Mouse (Mus musculus) hindbrain, embryonic 16.5 days (tissue): ENCODE measurements around the gene Nrip1. TPM values are rescaled to one million over a fixed set of nuclear protein-coding genes. Genes with fewer than 3 reads are reported as not detected.

ENCODE experiments used
- ATAC-seq: fragments of 200-750 bp; cut with Nextera tagmentation; 2 replicates; pipeline ENCODE4 v1.8.0; 2017; ENCODE audit warnings: moderate TSS enrichment, moderate library complexity
- H3K27ac ChIP-seq: fragments of 300-500 bp; sonication (generic); 2 replicates; pipeline ENCODE4 v1.5.1; 2014; ENCODE audit warnings: low read depth, mild to moderate bottlenecking, control low read depth, low read length, moderate library complexity
- H3K27me3 ChIP-seq: fragments of 300-500 bp; sonication (generic); replicated peaks from 2 replicates; pipeline ENCODE4 v1.6.1; 2014; ENCODE audit warnings: low read length; ENCODE audit not compliant: control insufficient read depth, insufficient read depth
- H3K36me3 ChIP-seq: fragments of 300-500 bp; sonication (generic); 2 replicates; pipeline ENCODE4 v1.6.1; 2014; ENCODE audit warnings: mild to moderate bottlenecking, low read length, moderate library complexity, mixed read lengths; ENCODE audit not compliant: control insufficient read depth, insufficient read depth
- H3K4me1 ChIP-seq: fragments of 300-500 bp; sonication (generic); 2 replicates; pipeline ENCODE4 v1.6.1; 2014; ENCODE audit warnings: low read depth, low read length; ENCODE audit not compliant: control insufficient read depth, insufficient read depth
- H3K4me2 ChIP-seq: fragments of 300-500 bp; sonication (generic); 2 replicates; pipeline ENCODE4 v1.6.1; 2014; ENCODE audit warnings: mild to moderate bottlenecking, low read length, control low read depth, moderate library complexity
- H3K4me3 ChIP-seq: fragments of 300-500 bp; sonication (generic); 2 replicates; pipeline ENCODE4 v1.5.1; 2014; ENCODE audit warnings: mild to moderate bottlenecking, low read length, control low read depth, moderate library complexity
- H3K9ac ChIP-seq: fragments of 300-500 bp; sonication (generic); 2 replicates; pipeline ENCODE4 v1.6.1; 2014; ENCODE audit warnings: low read depth, mild to moderate bottlenecking, control low read depth, low read length, moderate library complexity
- H3K9me3 ChIP-seq: fragments of 300-500 bp; sonication (generic); 2 replicates; pipeline ENCODE4 v1.6.1; 2014; ENCODE audit warnings: mild to moderate bottlenecking, low read length, moderate library complexity; ENCODE audit not compliant: control insufficient read depth
- WGBS: fragments of 180-500 bp; shearing (Covaris S2); extraction: QIAGEN DNeasy Blood & Tissue Kit; methylation state at CpG from one replicate; pipeline ENCODE4 v1.1.7; 2014; 5-methylcytosine and 5-hydroxymethylcytosine counted together
- polyA plus RNA-seq: library from polyadenylated mRNA; unstranded; fragments of >200 nt; fragmentation: Nextera tagmentation; extraction: Ambion mirVana; gene quantifications from 2 replicates; pipeline ENCODE4 v1.2.1, GENCODE M21; 2015

Nrip1 gene
- polyA plus RNA-seq, 1 experiment from 2014 or later, result 29.0 TPM

GRCm38 (mm10) chr16:76369236-76369635, 4.4 kb downstream of the Nrip1 start:
- H3K27me3 ChIP-seq, result no peaks in the 10 kb centered on the region
- no peak overlapping the region for H3K4me2 ChIP-seq
- ATAC-seq, result no peak
- H3K4me1 ChIP-seq, result peaks cover 15% of the 10 kb centered on the region
- no peaks in the 10 kb centered on the region for H3K36me3 ChIP-seq
- no peak overlapping the region for H3K9ac ChIP-seq
- H3K27ac ChIP-seq, result no peak overlapping the region
- no peaks in the 10 kb centered on the region for H3K9me3 ChIP-seq
- 86% methylated on average over 9 of the region's 9 CpGs for WGBS
- no peak overlapping the region for H3K4me3 ChIP-seq

- no peak overlapping the region for H3K9ac ChIP-seq
- H3K27me3 ChIP-seq, result no peaks in the 10 kb centered on the region
- H3K36me3 ChIP-seq, result no peaks in the 10 kb centered on the region
- WGBS, result 87% methylated on average over 12 of the region's 12 CpGs
- peaks cover 15% of the 10 kb centered on the region for H3K4me1 ChIP-seq
- no peaks in the 10 kb centered on the region for H3K9me3 ChIP-seq
- no peak overlapping the region for H3K4me3 ChIP-seq
- H3K4me2 ChIP-seq, result no peak overlapping the region
- no peak for ATAC-seq
- H3K27ac ChIP-seq, result no peak overlapping the region
These were observed 6.2 kb downstream of the Nrip1 start for GRCm38 (mm10) chr16:76367261-76367908.

GRCm38 (mm10) chr16:76365790-76366406, 7.7 kb downstream of the Nrip1 start:
- Histone ChIP-seq H3K4me3 (no peak overlapping the region), H3K27ac (no peak overlapping the region), H3K9me3 (no peaks in the 10 kb centered on the region), H3K4me1 (peaks cover 7% of the 10 kb centered on the region), H3K4me2 (no peak overlapping the region), H3K9ac (no peak overlapping the region), H3K27me3 (no peaks in the 10 kb centered on the region), H3K36me3 (no peaks in the 10 kb centered on the region)
- ATAC-seq, result no peak
- WGBS, result 62% methylated on average over 17 of the region's 17 CpGs

- H3K27ac ChIP-seq, result no peak overlapping the region
- H3K4me3 ChIP-seq, result no peak overlapping the region
- H3K9ac ChIP-seq, result no peak overlapping the region
- H3K4me2 ChIP-seq, result no peak overlapping the region
- peaks cover 3% of the 10 kb centered on the region for H3K4me1 ChIP-seq
- ATAC-seq, result no peak
- H3K27me3 ChIP-seq, result no peaks in the 10 kb centered on the region
- whole genome bisulfite sequencing, result 58% methylated on average over 10 of the region's 10 CpGs
- no peaks in the 10 kb centered on the region for H3K9me3 ChIP-seq
- H3K36me3 ChIP-seq, result no peaks in the 10 kb centered on the region
These were observed 8.4 kb downstream of the Nrip1 start for GRCm38 (mm10) chr16:76365237-76365636.

GRCm38 (mm10) chr16:76363641-76364040, 10.0 kb downstream of the Nrip1 start:
- 93% methylated on average over 3 of the region's 3 CpGs for WGBS
- Histone ChIP-seq H3K36me3 (no peaks in the 10 kb centered on the region), H3K4me2 (no peak overlapping the region), H3K27me3 (no peaks in the 10 kb centered on the region), H3K9ac (no peak overlapping the region), H3K4me1 (no peaks in the 10 kb centered on the region; the same call in 1 of the 2 replicates), H3K9me3 (no peaks in the 10 kb centered on the region), H3K4me3 (no peak overlapping the region), H3K27ac (no peak overlapping the region)
- no peak for ATAC-seq

- WGBS, result 96% methylated on average over 12 of the region's 12 CpGs
These were observed 10.6 kb downstream of the Nrip1 start for GRCm38 (mm10) chr16:76362982-76363381.

GRCm38 (mm10) chr16:76360441-76360840, 13.2 kb downstream of the Nrip1 start:
- Histone ChIP-seq H3K4me2 (no peak overlapping the region), H3K27me3 (no peaks in the 10 kb centered on the region), H3K36me3 (no peaks in the 10 kb centered on the region), H3K9ac (no peak overlapping the region), H3K4me1 (no peaks in the 10 kb centered on the region; the same call in 1 of the 2 replicates), H3K9me3 (no peaks in the 10 kb centered on the region), H3K4me3 (no peak overlapping the region), H3K27ac (no peak overlapping the region)
- 91% methylated on average over 6 of the region's 6 CpGs for WGBS
- no peak for ATAC-seq

More at GRCm38 (mm10) chr16:76362982-76363381, 10.6 kb downstream of the Nrip1 start:
- no peak overlapping the region for H3K27ac ChIP-seq
- no peaks in the 10 kb centered on the region for H3K27me3 ChIP-seq
- no peak overlapping the region for H3K4me3 ChIP-seq
- H3K9me3 ChIP-seq, result no peaks in the 10 kb centered on the region
- no peak overlapping the region for H3K9ac ChIP-seq
- H3K36me3 ChIP-seq, result no peaks in the 10 kb centered on the region
- no peak for ATAC-seq
- H3K4me1 ChIP-seq, result no peaks in the 10 kb centered on the region; the same call in 1 of the 2 replicates
- no peak overlapping the region for H3K4me2 ChIP-seq

GRCm38 (mm10) chr16:76358757-76359156, 14.9 kb downstream of the Nrip1 start:
- no peak for ATAC-seq
- Histone ChIP-seq H3K4me3 (no peak overlapping the region), H3K9ac (no peak overlapping the region), H3K27ac (no peak overlapping the region), H3K27me3 (no peaks in the 10 kb centered on the region), H3K9me3 (no peaks in the 10 kb centered on the region), H3K4me1 (no peaks in the 10 kb centered on the region), H3K4me2 (no peak overlapping the region), H3K36me3 (no peaks in the 10 kb centered on the region)
- WGBS, result 72% methylated on average over 4 of the region's 4 CpGs

GRCm38 (mm10) chr16:76358128-76358748, 15.4 kb downstream of the Nrip1 start:
- Histone ChIP-seq H3K36me3 (no peaks in the 10 kb centered on the region), H3K9me3 (no peaks in the 10 kb centered on the region), H3K9ac (no peak overlapping the region), H3K4me3 (no peak overlapping the region), H3K4me1 (no peaks in the 10 kb centered on the region), H3K27me3 (no peaks in the 10 kb centered on the region), H3K27ac (no peak overlapping the region), H3K4me2 (no peak overlapping the region)
- peak; percentile 40; the same call in 1 of the 2 replicates for ATAC-seq
- 81% methylated on average over 18 of the region's 18 CpGs for WGBS
